Mouse (Mus musculus): ENCODE results near the gene Zmym5.
"Not testable (repeated sequence)": the region's sequence is repeated elsewhere in the genome, so short reads cannot be mapped to it uniquely, and the experiment has no call there.

Gene Zmym5

GRCm38 (mm10) chr14:56776571-56777238 is 34.8 kb downstream of the Zmym5 start:
- DNase-seq (ENCODE audit: low read depth, low spot score): no peak

GRCm38 (mm10) chr14:56775416-56775815 is 36.1 kb downstream of the Zmym5 start:
- no peak for DNase-seq (ENCODE audit: low read depth, low spot score)

GRCm38 (mm10) chr14:56766438-56766837 is 45.1 kb downstream of the Zmym5 start:
- not testable (repeated sequence) for DNase-seq (ENCODE audit: low read depth, low spot score)

- DNase-seq (ENCODE audit: low read depth, low spot score): not testable (repeated sequence)
These were observed 46.4 kb downstream of the Zmym5 start for GRCm38 (mm10) chr14:56765117-56765516.

- no peak for DNase-seq (ENCODE audit: low read depth, low spot score)
These were observed 60.2 kb downstream of the Zmym5 start for GRCm38 (mm10) chr14:56751282-56751681.

Data from mesoderm, embryonic 11.5 days (tissue).